Mouse (Mus musculus) hindbrain, postnatal 0 days (tissue): ENCODE measurements around the gene Gm5142. TPM values are rescaled to one million over a fixed set of nuclear protein-coding genes. Genes with fewer than 3 reads are reported as not detected.

ENCODE experiments used
- ATAC-seq: fragments of 200-750 bp; cut with Nextera tagmentation; 2 replicates; pipeline ENCODE4 v1.8.0; 2017; ENCODE audit warnings: mild to moderate bottlenecking, moderate TSS enrichment, moderate library complexity
- DNase-seq: peaks from one replicate; pipeline ENCODE4 v3.0.0-alpha.2; 2015; ENCODE audit warnings: low spot score
- H3K27ac ChIP-seq: fragments of 300-500 bp; sonication (generic); 2 replicates; pipeline ENCODE4 v1.5.1; 2014; ENCODE audit warnings: mild to moderate bottlenecking
- H3K27me3 ChIP-seq: fragments of 300-500 bp; sonication (generic); 2 replicates; pipeline ENCODE4 v1.6.1; 2014; ENCODE audit warnings: low read length, mixed read lengths; ENCODE audit not compliant: insufficient read depth
- H3K36me3 ChIP-seq: fragments of 300-500 bp; sonication (generic); 2 replicates; pipeline ENCODE4 v1.6.1; 2014; ENCODE audit warnings: low read length, mixed read lengths; ENCODE audit not compliant: insufficient read depth
- H3K4me1 ChIP-seq: fragments of 300-500 bp; sonication (generic); 2 replicates; pipeline ENCODE4 v1.6.1; 2014; ENCODE audit warnings: antibody characterized with exemption, low read length, mixed read lengths; ENCODE audit not compliant: insufficient read depth
- H3K4me2 ChIP-seq: fragments of 300-500 bp; sonication (generic); 2 replicates; pipeline ENCODE4 v1.6.1; 2014; ENCODE audit warnings: low read depth, mild to moderate bottlenecking, low read length, moderate library complexity, mixed read lengths
- H3K4me3 ChIP-seq: fragments of 300-500 bp; sonication (generic); 2 replicates; pipeline ENCODE4 v1.5.1; 2014; ENCODE audit warnings: low read length
- H3K9ac ChIP-seq: fragments of 300-500 bp; sonication (generic); replicated peaks from 2 replicates; pipeline ENCODE4 v1.6.1; 2014; ENCODE audit warnings: mild to moderate bottlenecking, low read length, moderate library complexity, mixed read lengths
- H3K9me3 ChIP-seq: fragments of 300-500 bp; sonication (generic); 2 replicates; pipeline ENCODE4 v1.6.1; 2016; ENCODE audit warnings: low read length, mixed read lengths
- CTCF ChIP-seq: IDR thresholded peaks from 2 replicates; pipeline ENCODE4 v1.5.1; 2016; ENCODE audit warnings: antibody characterized with exemption, control low read depth, low read depth
- WGBS: fragments of 180-500 bp; shearing (Covaris S2); extraction: QIAGEN DNeasy Blood & Tissue Kit; methylation state at CpG from one replicate; pipeline ENCODE4 v1.1.7; 2014; 5-methylcytosine and 5-hydroxymethylcytosine counted together
- polyA plus RNA-seq: library from polyadenylated mRNA; unstranded; fragments of >200 nt; fragmentation: Nextera tagmentation; extraction: Ambion mirVana; gene quantifications from 2 replicates; pipeline ENCODE4 v1.2.1, GENCODE M21; 2015
- total RNA-seq: library from RNA; depleted of rRNA; stranded (reverse); fragments of >200 nt; gene quantifications from 2 replicates; pipeline ENCODE4 v1.2.3, GENCODE M21; 2014

Gm5142 gene
- total and polyA plus RNA-seq, 2 experiments from 2014 or later = not detected

GRCm38 (mm10) chr14:59201604-59202215, 23.2 kb upstream of the Gm5142 start:
- Histone ChIP-seq H3K36me3 (no peaks in the 10 kb centered on the region), H3K27ac (peak overlapping the region; percentile 91), H3K9ac (peak overlapping the region; percentile 81), H3K4me1 (peaks cover 16% of the 10 kb centered on the region; the same call in 1 of the 2 replicates), H3K9me3 (no peaks in the 10 kb centered on the region), H3K27me3 (no peaks in the 10 kb centered on the region), H3K4me3 (peak overlapping the region; percentile 75), H3K4me2 (peak overlapping the region; percentile 84)
- WGBS = under 1% methylated on average over 21 of the region's 21 CpGs
- no peak for TF ChIP-seq CTCF
- DNase-seq = no peak
- ATAC-seq = no peak

GRCm38 (mm10) chr14:59200711-59201603, 22.4 kb upstream of the Gm5142 start, which contains the start of gene Rcbtb1:
TSS of gene Rcbtb1 (plus strand) at chr14:59201209.
- Histone ChIP-seq H3K27me3 (no peaks in the 10 kb centered on the region), H3K4me3 (peak within 1 kb of the TSS; percentile 75), H3K4me2 (peak within 1 kb of the TSS; percentile 84), H3K36me3 (no peaks in the 10 kb centered on the region), H3K9me3 (no peaks in the 10 kb centered on the region), H3K4me1 (peaks cover 16% of the 10 kb centered on the region; the same call in 1 of the 2 replicates), H3K27ac (peak within 1 kb of the TSS; percentile 91), H3K9ac (peak within 1 kb of the TSS; percentile 81)
- 2% methylated on average over 94 of the region's 96 CpGs for WGBS
- TF ChIP-seq CTCF = peak; percentile 47
- ATAC-seq (peak; percentile 96), DNase-seq (peak; percentile 96)

- no peaks in the 10 kb centered on the region for H3K27me3 ChIP-seq
- DNase-seq (no peak), ATAC-seq (no peak)
- TF ChIP-seq CTCF = no peak
- no peak overlapping the region for H3K4me2 ChIP-seq
- no peak overlapping the region for H3K9ac ChIP-seq
- WGBS = 84% methylated on average over 2 of the region's 2 CpGs
- H3K27ac ChIP-seq = no peak overlapping the region
- H3K9me3 ChIP-seq = no peaks in the 10 kb centered on the region
- no peak overlapping the region for H3K4me3 ChIP-seq
- H3K36me3 ChIP-seq = no peaks in the 10 kb centered on the region
- no peaks in the 10 kb centered on the region for H3K4me1 ChIP-seq
Measured at GRCm38 (mm10) chr14:59186121-59186520, 7.6 kb upstream of the Gm5142 start.

GRCm38 (mm10) chr14:59185514-59185913, 7.0 kb upstream of the Gm5142 start:
- Histone ChIP-seq H3K9me3 (no peaks in the 10 kb centered on the region), H3K4me2 (no peak overlapping the region), H3K36me3 (no peaks in the 10 kb centered on the region), H3K4me1 (no peaks in the 10 kb centered on the region), H3K27ac (no peak overlapping the region), H3K27me3 (no peaks in the 10 kb centered on the region), H3K4me3 (no peak overlapping the region), H3K9ac (no peak overlapping the region)
- ATAC-seq (no peak), DNase-seq (no peak)
- no peak for TF ChIP-seq CTCF

GRCm38 (mm10) chr14:59182732-59183131, 4.2 kb upstream of the Gm5142 start:
- H3K27me3 ChIP-seq = no peaks in the 10 kb centered on the region
- no peak overlapping the region for H3K9ac ChIP-seq
- DNase-seq (no peak), ATAC-seq (no peak)
- no peak overlapping the region for H3K4me3 ChIP-seq
- no peak overlapping the region for H3K27ac ChIP-seq
- no peaks in the 10 kb centered on the region for H3K36me3 ChIP-seq
- no peak for TF ChIP-seq CTCF
- WGBS = 76% methylated on average over 2 of the region's 2 CpGs
- H3K9me3 ChIP-seq = no peaks in the 10 kb centered on the region
- no peaks in the 10 kb centered on the region for H3K4me1 ChIP-seq
- H3K4me2 ChIP-seq = no peak overlapping the region

GRCm38 (mm10) chr14:59157016-59157698, 21.4 kb downstream of the Gm5142 start:
- H3K4me3 ChIP-seq = no peak overlapping the region
- DNase-seq (no peak), ATAC-seq (no peak)
- H3K36me3 ChIP-seq = no peaks in the 10 kb centered on the region
- H3K27ac ChIP-seq = no peak overlapping the region
- no peaks in the 10 kb centered on the region for H3K27me3 ChIP-seq
- no peak overlapping the region for H3K4me2 ChIP-seq
- H3K4me1 ChIP-seq = no peaks in the 10 kb centered on the region
- TF ChIP-seq CTCF = no peak
- no peaks in the 10 kb centered on the region for H3K9me3 ChIP-seq
- WGBS = 77% methylated on average over 3 of the region's 3 CpGs
- H3K9ac ChIP-seq = no peak overlapping the region
